Comparison of ENCODE assay signal across 25 mouse cellular contexts in the genomic region with DNA sequence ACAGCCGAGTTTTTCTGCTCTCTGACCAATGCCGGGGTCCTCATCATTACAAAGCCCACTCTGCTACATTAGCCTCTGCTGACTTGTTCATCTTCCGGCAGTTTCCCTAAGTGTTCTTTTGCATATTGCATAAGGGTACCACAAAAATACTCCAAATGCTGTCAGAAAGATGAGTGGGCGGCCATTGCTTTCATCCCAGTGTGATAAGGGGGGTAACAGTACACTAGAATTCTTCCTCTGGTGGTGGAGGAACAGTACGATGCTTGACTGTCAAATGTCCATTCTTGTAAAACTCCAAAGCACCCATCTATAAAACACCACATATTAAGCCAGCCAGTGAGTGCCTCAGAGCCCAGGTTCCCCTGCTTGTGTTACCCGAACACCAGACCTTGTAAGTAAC.
A peak's percentile ranks its signal among the peaks of the same experiment; 100 is the strongest.
DNase-seq lines count a peak whose midpoint lies in the region; ATAC-seq lines count a peak whose summit lies in the region.
"Had no signal": no experiment of that assay in that cellular context is flagged by ENCODE, and none has a peak within 500 bp of the region (broad histone marks: within the 10 kb centered on the region; RNA-seq: fewer than 3 reads in every experiment).

No protein-coding gene starts in this region.

- H3K9me3 ChIP-seq in midbrain, embryonic 14.5 days (ENCODE audit: control insufficient read depth, low read length): no peaks in the 10 kb centered on the region
- no peaks in the 10 kb centered on the region for H3K9me3 ChIP-seq in midbrain, embryonic 15.5 days
- H3K9me3 ChIP-seq: embryonic facial prominence, embryonic 15.5 days; heart, embryonic 15.5 days; hindbrain, embryonic 15.5 days; limb, embryonic 13.5 days; liver, embryonic 12.5 days; midbrain, embryonic 13.5 days; neural tube, embryonic 12.5 days had no signal

- H3K9ac ChIP-seq in midbrain, embryonic 14.5 days (replicated peaks; ENCODE audit: low read length): no peak overlapping the region
- H3K9ac ChIP-seq in midbrain, embryonic 15.5 days: no peak overlapping the region
- H3K9ac ChIP-seq: embryonic facial prominence, embryonic 15.5 days; heart, embryonic 15.5 days; hindbrain, embryonic 15.5 days; limb, embryonic 13.5 days; liver, embryonic 12.5 days; midbrain, embryonic 13.5 days; neural tube, embryonic 12.5 days had no signal

- peak; percentile 21 for DNase-seq in layer of hippocampus, adult 11-12 months (ENCODE audit: low spot score)
- DNase-seq in layer of hippocampus, postnatal 25 days (ENCODE audit: extremely low spot score in 1 of 2, low spot score in 1 of 2): no peak
- DNase-seq in frontal cortex, adult 2 months (ENCODE audit: extremely low spot score in 1 of 2, low spot score in 1 of 2): peak; percentile 28 to 70
- peak; percentile 43 for DNase-seq in layer of hippocampus, adult 9-11 months
- peak; percentile 59 to 74 for DNase-seq in left cerebral cortex, postnatal 14 days (ENCODE audit: low spot score in 2 of 2)
- no peak for DNase-seq in midbrain, embryonic 14.5 days
- DNase-seq: adrenal gland, postnatal 14 days; cerebellum, adult 9-11 months; gastrocnemius, postnatal 36 days; heart, postnatal 4 days; kidney, postnatal 25 days; lung, adult 18-20 months; lung, postnatal 14 days; spleen, adult 18-20 months had no signal

- no peaks in the 10 kb centered on the region for H3K36me3 ChIP-seq in midbrain, embryonic 14.5 days (ENCODE audit: control insufficient read depth, insufficient read depth, low read length)
- no peaks in the 10 kb centered on the region for H3K36me3 ChIP-seq in midbrain, embryonic 15.5 days (replicated peaks)
- H3K36me3 ChIP-seq: embryonic facial prominence, embryonic 15.5 days; heart, embryonic 15.5 days; hindbrain, embryonic 15.5 days; limb, embryonic 13.5 days; liver, embryonic 12.5 days; midbrain, embryonic 13.5 days; neural tube, embryonic 12.5 days had no signal

- no peak for ATAC-seq in midbrain, embryonic 14.5 days (ENCODE audit: low FRiP score, low TSS enrichment)
- ATAC-seq in midbrain, embryonic 15.5 days (replicated peaks): no peak
- ATAC-seq: CD4-positive, CD25-positive, alpha-beta regulatory T cell, adult 4 months; forebrain, embryonic 14.5 days; liver, embryonic 12.5 days; midbrain, embryonic 13.5 days had no signal

- H3K4me3 ChIP-seq in midbrain, embryonic 14.5 days (replicated peaks; ENCODE audit: low read depth, low read length): no peak overlapping the region
- no peak overlapping the region for H3K4me3 ChIP-seq in midbrain, embryonic 15.5 days
- H3K4me3 ChIP-seq: embryonic facial prominence, embryonic 15.5 days; heart, embryonic 15.5 days; hindbrain, embryonic 15.5 days; limb, embryonic 13.5 days; liver, embryonic 12.5 days; megakaryocyte, embryonic 14.5 days; midbrain, embryonic 13.5 days; neural tube, embryonic 12.5 days had no signal

- H3K4me1 ChIP-seq in midbrain, embryonic 14.5 days (ENCODE audit: control insufficient read depth, insufficient read depth, low read length): no peaks in the 10 kb centered on the region
- no peaks in the 10 kb centered on the region for H3K4me1 ChIP-seq in midbrain, embryonic 15.5 days
- H3K4me1 ChIP-seq: embryonic facial prominence, embryonic 15.5 days; heart, embryonic 15.5 days; hindbrain, embryonic 15.5 days; liver, embryonic 12.5 days; megakaryocyte, embryonic 14.5 days; midbrain, embryonic 13.5 days; neural tube, embryonic 12.5 days had no signal

- H3K27me3 ChIP-seq in midbrain, embryonic 14.5 days (ENCODE audit: control insufficient read depth, insufficient read depth, low read length): no peaks in the 10 kb centered on the region
- no peaks in the 10 kb centered on the region for H3K27me3 ChIP-seq in midbrain, embryonic 15.5 days (replicated peaks)
- H3K27me3 ChIP-seq: embryonic facial prominence, embryonic 15.5 days; heart, embryonic 15.5 days; hindbrain, embryonic 15.5 days; limb, embryonic 13.5 days; midbrain, embryonic 13.5 days; neural tube, embryonic 12.5 days had no signal

- H3K27ac ChIP-seq in midbrain, embryonic 14.5 days (replicated peaks; ENCODE audit: low read depth, low read length): no peak overlapping the region
- no peak overlapping the region for H3K27ac ChIP-seq in midbrain, embryonic 15.5 days
- H3K27ac ChIP-seq: embryonic facial prominence, embryonic 15.5 days; heart, embryonic 15.5 days; hindbrain, embryonic 15.5 days; limb, embryonic 13.5 days; liver, embryonic 12.5 days; midbrain, embryonic 13.5 days; neural tube, embryonic 12.5 days had no signal

- WGBS in midbrain, embryonic 14.5 days: 92% methylated on average over 6 of the region's 6 CpGs
- WGBS in midbrain, embryonic 15.5 days: 96% methylated on average over 6 of the region's 6 CpGs

- H3K4me2 ChIP-seq in midbrain, embryonic 14.5 days (ENCODE audit: low read length): no peak overlapping the region
- H3K4me2 ChIP-seq in midbrain, embryonic 15.5 days: no peak overlapping the region
- H3K4me2 ChIP-seq: embryonic facial prominence, embryonic 15.5 days; heart, embryonic 15.5 days; hindbrain, embryonic 15.5 days; limb, embryonic 13.5 days; liver, embryonic 12.5 days; midbrain, embryonic 13.5 days; neural tube, embryonic 12.5 days had no signal

- intact Hi-C loops in left cerebral cortex, postnatal 14 days (cut with DNase I): no loop called here

Comparison
In these comparisons a context has a peak if more than half of its experiments do, and no peak if none do; other contexts are left out.
1. DNase-seq: peak in layer of hippocampus, adult 11-12 months (single experiment), frontal cortex, adult 2 months (2 of 2), layer of hippocampus, adult 9-11 months (single experiment) and left cerebral cortex, postnatal 14 days (2 of 2); none in layer of hippocampus, postnatal 25 days (0 of 2) and midbrain, embryonic 14.5 days (single experiment).